Mouse (Mus musculus) A20 (cell line): ENCODE data around the gene Cyld.

Experiments
- DNase-seq: peaks from one replicate; pipeline ENCODE4 v3.0.0-alpha.2; 2011; ENCODE audit warnings: low read depth, low spot score

Gene Cyld

DNA sequence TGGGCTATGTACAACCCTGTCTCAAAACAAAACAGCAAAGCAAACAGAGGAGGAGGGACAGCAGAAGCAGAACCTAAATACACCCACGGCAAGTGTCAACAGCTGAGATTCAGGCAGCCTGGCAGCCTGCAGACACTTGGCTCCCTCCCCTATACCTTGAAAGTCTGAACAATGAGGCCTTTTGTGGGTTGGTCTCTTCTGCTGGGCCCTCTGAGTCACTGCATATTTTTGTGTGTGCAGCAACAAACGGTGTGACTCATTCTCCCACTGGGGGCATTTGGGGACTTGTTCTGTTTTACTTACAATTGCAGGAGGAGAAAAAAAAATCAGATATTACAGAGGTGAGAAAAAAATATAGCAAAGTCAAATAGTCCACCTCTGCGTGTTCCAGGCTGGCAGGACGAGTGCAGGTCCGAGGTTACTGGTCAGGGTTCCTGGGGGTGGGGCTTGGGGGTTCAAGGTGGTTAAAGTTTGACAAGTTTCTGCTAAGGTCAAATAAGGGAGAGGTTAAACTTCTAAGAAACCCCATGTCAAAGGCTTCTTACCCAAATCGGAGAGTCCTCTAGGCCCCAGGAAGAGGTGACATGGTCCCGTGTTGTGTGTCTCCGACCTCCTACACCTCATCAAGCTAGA is 96.0 kb downstream of the Cyld start:
- no peak for DNase-seq

DNA sequence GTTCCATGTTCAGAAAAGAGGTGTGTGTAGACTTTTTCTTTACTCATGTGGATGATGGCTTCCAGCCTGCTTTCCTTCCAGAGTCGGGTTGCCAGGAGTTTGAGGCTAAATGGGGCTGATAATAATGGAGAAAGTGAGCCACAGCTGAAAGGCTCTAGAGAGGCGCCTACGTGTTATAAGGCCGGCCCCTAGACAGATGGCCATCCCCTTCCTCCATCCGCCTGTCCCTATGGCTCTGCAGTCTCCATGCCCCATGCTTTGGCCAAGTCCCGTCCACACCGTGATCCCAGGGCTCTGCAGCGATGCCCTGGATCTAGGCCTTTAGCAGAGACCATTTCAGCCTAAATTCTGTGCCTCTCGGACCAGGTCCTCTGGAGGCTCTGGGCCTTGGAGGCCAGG is 96.5 kb downstream of the Cyld start:
- DNase-seq: no peak

DNA sequence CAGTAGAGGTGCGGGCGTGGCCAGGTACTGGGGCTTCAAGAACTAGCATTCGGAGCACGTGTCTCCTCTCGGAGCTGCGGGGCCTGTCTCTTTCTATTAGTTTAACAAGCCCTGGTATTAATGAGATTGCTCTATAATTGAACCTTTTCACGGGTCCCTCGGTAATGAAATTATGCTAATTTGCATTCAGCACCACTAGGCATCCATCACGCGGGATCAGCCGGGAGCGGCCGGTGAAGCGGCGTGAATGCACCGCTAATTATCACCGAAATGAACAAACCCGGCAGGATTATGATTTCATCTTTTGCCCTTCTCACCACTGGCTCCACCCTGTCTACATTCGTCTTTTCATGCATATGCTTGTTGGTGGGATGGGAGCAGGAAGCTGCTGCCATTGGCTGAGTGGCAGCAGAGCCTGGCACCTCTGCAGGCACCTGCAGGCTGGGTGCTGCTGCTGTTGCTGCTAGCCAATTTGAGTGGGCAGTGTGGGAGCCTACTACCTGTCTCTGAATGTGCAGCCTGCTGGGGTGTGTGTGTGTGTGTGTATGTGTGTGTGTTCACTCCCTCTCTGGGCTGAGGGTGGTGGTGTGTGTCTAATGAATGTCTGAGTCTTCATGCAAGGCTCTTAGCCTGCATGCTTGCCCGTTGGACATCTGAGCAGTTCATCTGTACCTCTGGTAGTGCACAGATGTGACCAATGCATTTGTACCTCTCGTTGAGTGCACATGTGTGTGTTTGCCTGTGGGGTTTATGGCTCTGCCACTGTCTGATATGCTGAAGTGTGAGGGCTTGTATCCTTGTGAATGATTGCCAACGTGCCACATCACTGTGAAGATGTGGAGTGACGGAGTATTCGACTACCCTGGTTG is 97.2 kb downstream of the Cyld start:
- no peak for DNase-seq

DNA sequence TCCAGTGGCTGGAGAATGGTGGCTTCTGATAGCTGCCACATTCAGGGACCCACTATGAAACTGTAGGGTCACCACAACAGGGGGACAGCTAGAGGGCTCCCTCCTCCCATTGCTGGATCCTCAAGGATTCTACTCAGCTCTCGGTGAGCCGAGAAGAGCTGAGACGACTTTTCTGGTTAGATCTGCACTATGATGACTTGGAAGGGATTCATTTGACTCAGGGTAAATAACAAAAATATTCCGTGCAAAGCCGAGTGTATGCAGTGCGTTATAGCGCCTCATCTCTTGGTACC is 97.7 kb downstream of the Cyld start:
- no peak for DNase-seq

DNA sequence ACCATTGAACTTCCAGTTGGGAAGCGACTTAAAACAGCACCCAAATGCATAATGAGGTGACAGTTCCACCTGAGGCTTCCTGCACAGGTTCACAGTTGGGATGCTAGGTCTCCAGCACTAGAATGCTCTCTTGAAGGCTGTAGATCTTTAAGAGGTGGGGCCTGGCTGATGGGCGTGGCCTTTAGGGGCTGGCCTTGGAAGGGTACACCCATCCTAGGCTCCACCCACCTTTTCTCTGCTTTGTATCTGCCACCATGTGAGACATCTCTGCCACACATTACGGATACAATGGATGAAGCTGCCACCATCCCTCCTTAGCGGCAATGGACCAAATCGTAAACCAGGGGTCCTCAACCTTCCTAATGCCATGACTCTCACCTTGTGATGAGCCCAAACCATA is 99.1 kb downstream of the Cyld start:
- no peak for DNase-seq

DNA sequence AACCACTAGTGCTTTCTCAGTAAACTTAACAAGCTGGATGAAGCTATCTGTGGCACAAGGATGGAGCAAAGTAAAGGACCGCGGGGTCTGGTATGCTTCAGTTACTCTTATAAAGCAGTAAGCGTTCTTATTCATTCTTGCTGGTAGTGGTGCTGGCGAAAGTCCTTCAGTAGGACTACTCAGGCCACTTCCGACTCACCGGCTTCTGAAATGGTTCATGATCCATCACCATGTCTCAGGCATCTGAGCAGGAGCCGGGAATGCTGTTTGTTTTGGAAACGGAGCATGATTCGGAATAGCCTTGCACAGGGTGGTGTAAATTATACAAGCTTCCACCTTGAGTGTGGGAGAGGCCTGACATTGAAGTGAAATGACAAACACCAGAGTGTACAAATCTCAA is 99.8 kb downstream of the Cyld start:
- DNase-seq: no peak
